Mouse (Mus musculus) embryo, embryonic 10.5 days (tissue): ENCODE data around the gene Rbm18.

Experiments used
- DNase-seq: peaks from one replicate; pipeline ENCODE4 v3.0.0-alpha.2; 2015; ENCODE audit warnings: low spot score

Gene Rbm18

GRCm38 (mm10) chr2:36067132-36067531, 69.4 kb downstream of the Rbm18 start:
- no peak for DNase-seq
